Mouse (Mus musculus) heart, postnatal 0 days (tissue): ENCODE data around the gene C130079G13Rik. TPM values are rescaled to one million over a fixed set of nuclear protein-coding genes. Genes with fewer than 3 reads are reported as not detected.
"Not testable (repeated sequence)": the region's sequence is repeated elsewhere in the genome, so short reads cannot be mapped to it uniquely, and the experiment has no call there.

ENCODE experiments used
- ATAC-seq: fragments of 200-750 bp; cut with Nextera tagmentation; 2 replicates; pipeline ENCODE4 v1.8.0; 2017; ENCODE audit warnings: low read depth, moderate number of reproducible peaks, moderate library complexity; ENCODE audit not compliant: insufficient read depth
- DNase-seq: peaks from one replicate; pipeline ENCODE4 v3.0.0-alpha.2; 2016; ENCODE audit warnings: low spot score
- H3K27ac ChIP-seq: fragments of 300-500 bp; sonication (generic); 2 replicates; pipeline ENCODE4 v1.5.1; 2014; ENCODE audit warnings: low read depth, mild to moderate bottlenecking
- H3K27me3 ChIP-seq: fragments of 300-500 bp; sonication (generic); 2 replicates; pipeline ENCODE4 v1.6.1; 2014; ENCODE audit warnings: low read length, mixed read lengths; ENCODE audit not compliant: control insufficient read depth, insufficient read depth
- H3K36me3 ChIP-seq: fragments of 300-500 bp; sonication (generic); replicated peaks from 2 replicates; pipeline ENCODE4 v1.6.1; 2014; ENCODE audit warnings: low read length, mixed read lengths; ENCODE audit not compliant: control insufficient read depth, insufficient read depth
- H3K4me1 ChIP-seq: fragments of 300-500 bp; sonication (generic); 2 replicates; pipeline ENCODE4 v1.6.1; 2014; ENCODE audit warnings: antibody characterized with exemption; ENCODE audit not compliant: control insufficient read depth, insufficient read depth
- H3K4me2 ChIP-seq: fragments of 300-500 bp; sonication (generic); 2 replicates; pipeline ENCODE4 v1.6.1; 2014; ENCODE audit warnings: low read depth, mild to moderate bottlenecking, low read length, moderate library complexity
- H3K4me3 ChIP-seq: fragments of 300-500 bp; sonication (generic); 2 replicates; pipeline ENCODE4 v1.5.1; 2014; ENCODE audit warnings: low read depth, low read length
- H3K9ac ChIP-seq: fragments of 300-500 bp; sonication (generic); replicated peaks from 2 replicates; pipeline ENCODE4 v1.6.1; 2014; ENCODE audit warnings: low read depth, low read length, mixed read lengths
- H3K9me3 ChIP-seq: fragments of 300-500 bp; sonication (generic); replicated peaks from 2 replicates; pipeline ENCODE4 v1.6.1; 2016; ENCODE audit warnings: low read length; ENCODE audit not compliant: control insufficient read depth
- CTCF ChIP-seq: IDR thresholded peaks from 2 replicates; pipeline ENCODE4 v1.5.1; 2016; ENCODE audit warnings: antibody characterized with exemption, control low read depth, low read depth
- EP300 ChIP-seq: IDR thresholded peaks from 2 replicates; pipeline ENCODE4 v1.6.1; 2016; ENCODE audit warnings: antibody characterized with exemption, low read depth
- WGBS: fragments of 180-500 bp; shearing (Covaris S2); extraction: QIAGEN DNeasy Blood & Tissue Kit; methylation state at CpG from one replicate; pipeline ENCODE4 v1.1.7; 2014; 5-methylcytosine and 5-hydroxymethylcytosine counted together
- polyA plus RNA-seq: library from polyadenylated mRNA; unstranded; fragments of >200 nt; fragmentation: Nextera tagmentation; extraction: Ambion mirVana; gene quantifications from 2 replicates; pipeline ENCODE4 v1.2.1, GENCODE M21; 2015
- total RNA-seq: library from RNA; depleted of rRNA; stranded (reverse); fragments of >200 nt; gene quantifications from 2 replicates; pipeline ENCODE4 v1.2.3, GENCODE M21; 2014; ENCODE audit warnings: low replicate concordance; rRNA removed

The C130079G13Rik gene
- not detected in 2 replicates for total RNA-seq
- not detected in 2 replicates for polyA plus RNA-seq

DNA sequence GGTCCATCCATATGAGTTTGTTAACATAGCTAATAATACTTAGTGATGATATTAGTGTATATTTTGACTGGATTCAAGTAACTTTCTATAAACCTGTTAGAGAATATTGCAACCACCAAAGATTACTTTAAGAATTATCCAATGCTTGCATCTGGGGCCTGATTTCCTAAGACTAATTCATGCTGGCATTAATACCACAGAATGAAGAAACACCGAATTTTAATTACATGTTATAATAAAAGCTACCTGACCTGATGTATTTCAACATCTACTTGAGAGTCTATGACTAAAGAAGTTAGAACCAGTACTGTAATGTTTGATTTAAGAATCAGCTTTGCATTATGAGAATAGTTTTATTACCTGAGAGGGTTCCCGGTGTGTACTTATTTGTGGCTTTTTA, at the start of gene C130079G13Rik:
Gene C130079G13Rik (plus strand): TSS at position 301 of the 400 bp plus-strand sequence.
- WGBS = 79% methylated on average over 2 of the region's 2 CpGs

DNA sequence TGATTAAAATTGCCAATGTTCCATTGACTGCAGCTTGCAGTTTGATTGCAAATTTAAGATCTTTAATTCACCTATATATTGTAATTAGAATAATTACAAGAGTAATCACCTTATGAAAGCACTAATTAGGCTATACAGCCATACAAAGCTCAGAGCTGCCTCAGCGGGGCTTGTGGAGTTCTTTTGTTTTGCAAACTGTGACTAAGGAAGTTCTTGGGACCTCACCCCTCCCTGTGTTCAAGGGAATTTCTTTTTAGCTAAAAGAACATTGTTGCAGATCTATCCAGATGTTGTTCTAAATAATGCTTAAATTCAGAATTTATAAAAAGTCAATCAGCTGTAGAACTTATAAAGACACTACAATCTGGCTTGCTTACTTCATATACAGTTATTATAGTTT, 47.4 kb upstream of the C130079G13Rik start:
- H3K27me3 ChIP-seq, H3K36me3 ChIP-seq, H3K9ac ChIP-seq, H3K9me3 ChIP-seq, H3K4me1 ChIP-seq, H3K27ac ChIP-seq, H3K4me2 ChIP-seq, DNase-seq, ATAC-seq, H3K4me3 ChIP-seq: not testable (repeated sequence)
- WGBS = 37% methylated on average over 1 of the region's 1 CpGs

More for the DNA sequence above, at the start of gene C130079G13Rik:
- Histone ChIP-seq H3K36me3 (no peaks in the 10 kb centered on the region), H3K9ac (no peak within 1 kb of the TSS), H3K4me3 (no peak within 1 kb of the TSS), H3K27me3 (no peaks in the 10 kb centered on the region), H3K27ac (no peak within 1 kb of the TSS), H3K4me2 (no peak within 1 kb of the TSS), H3K9me3 (no peaks in the 10 kb centered on the region), H3K4me1 (no peaks in the 10 kb centered on the region)
- TF ChIP-seq CTCF = no peak
- no peak for TF ChIP-seq EP300
- DNase-seq (no peak), ATAC-seq (no peak)

DNA sequence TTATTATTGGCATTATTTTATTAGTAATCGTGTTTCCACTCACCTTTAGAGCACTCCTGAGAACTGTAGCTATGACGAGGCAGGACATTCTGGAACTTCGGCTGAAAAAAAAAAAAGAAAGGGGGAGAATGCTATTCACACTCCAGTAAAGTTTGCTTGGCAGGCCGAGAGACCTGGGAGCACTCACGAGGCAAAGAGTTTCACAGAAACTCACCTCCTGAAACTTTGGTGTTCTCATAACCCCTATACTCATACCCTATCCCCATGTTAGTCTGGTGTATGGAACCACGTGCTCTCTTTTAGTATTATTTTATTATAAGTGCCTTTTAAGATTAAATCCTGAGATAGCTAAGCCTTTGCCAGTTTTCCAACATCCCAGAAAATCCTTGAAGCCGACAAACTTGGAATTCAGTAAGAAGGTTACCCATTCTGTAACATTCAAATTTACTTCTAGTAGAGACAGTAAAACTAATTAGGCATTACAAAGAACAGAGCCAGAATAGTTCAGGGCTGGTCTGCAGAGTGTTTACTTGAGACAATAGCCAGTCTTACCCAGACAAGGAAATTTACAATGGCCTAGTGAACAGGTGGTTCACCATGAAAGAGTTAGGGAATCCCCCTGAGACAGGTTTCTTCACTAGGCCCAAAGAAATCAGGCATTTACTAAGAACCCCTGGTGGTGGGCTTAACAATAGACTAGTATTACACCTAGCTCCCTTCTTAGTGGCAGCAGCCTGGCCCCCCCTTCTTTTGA, 45.0 kb upstream of the C130079G13Rik start:
- H3K4me2 ChIP-seq, H3K36me3 ChIP-seq, H3K9ac ChIP-seq, DNase-seq, H3K27me3 ChIP-seq, ATAC-seq, H3K4me1 ChIP-seq, H3K9me3 ChIP-seq, H3K4me3 ChIP-seq, H3K27ac ChIP-seq: not testable (repeated sequence)
- WGBS = 68% methylated on average over 7 of the region's 7 CpGs

DNA sequence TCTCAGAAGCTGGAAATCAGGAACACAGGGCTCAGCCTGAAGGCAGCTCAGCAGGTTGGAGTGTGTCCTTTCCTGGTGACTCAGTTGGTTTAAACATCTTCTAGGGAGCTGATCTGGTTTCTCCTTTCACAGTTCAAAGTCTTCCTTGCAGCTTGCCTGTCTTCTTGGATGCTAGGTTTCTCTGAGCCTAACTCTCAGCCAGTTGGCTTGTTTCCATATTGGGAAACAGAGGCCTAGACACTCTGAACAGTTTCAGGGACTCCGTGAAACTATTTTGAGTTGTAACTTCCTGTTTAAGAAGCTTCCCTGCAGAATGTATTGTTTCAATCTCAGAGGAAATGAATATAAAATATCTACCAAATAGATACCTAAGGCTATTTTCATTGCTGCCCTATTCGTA, 31.7 kb upstream of the C130079G13Rik start:
- no peaks in the 10 kb centered on the region for H3K4me1 ChIP-seq
- H3K4me3 ChIP-seq = no peak overlapping the region
- H3K9me3 ChIP-seq = no peaks in the 10 kb centered on the region
- no peak overlapping the region for H3K4me2 ChIP-seq
- ATAC-seq (no peak), DNase-seq (no peak)
- H3K27me3 ChIP-seq = no peaks in the 10 kb centered on the region
- 47% methylated on average over 2 of the region's 2 CpGs for WGBS
- no peak overlapping the region for H3K9ac ChIP-seq
- no peak overlapping the region for H3K27ac ChIP-seq
- no peaks in the 10 kb centered on the region for H3K36me3 ChIP-seq
- TF ChIP-seq EP300 (no peak), CTCF (no peak)

DNA sequence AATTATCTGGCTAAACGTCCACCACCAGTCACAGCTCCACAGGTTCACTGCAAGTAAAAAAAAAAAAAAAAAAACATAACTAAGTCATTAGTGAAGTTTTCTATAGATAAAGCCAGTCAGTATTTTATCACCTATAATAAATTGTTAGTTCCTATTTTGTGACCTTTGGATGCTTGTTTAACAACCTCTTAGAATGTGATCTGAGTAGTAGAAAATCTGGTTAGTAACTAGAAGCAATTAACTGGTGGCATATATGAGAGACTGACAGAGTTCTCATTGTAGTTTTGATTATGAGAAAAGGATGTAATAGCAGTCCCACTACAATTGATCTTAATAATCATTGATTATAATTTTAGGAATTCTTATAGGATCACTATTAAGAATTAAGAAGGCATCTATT, 9.6 kb downstream of the C130079G13Rik start:
- Histone ChIP-seq H3K4me3 (no peak overlapping the region), H3K4me2 (no peak overlapping the region), H3K36me3 (no peaks in the 10 kb centered on the region), H3K27me3 (no peaks in the 10 kb centered on the region), H3K9ac (no peak overlapping the region), H3K9me3 (no peaks in the 10 kb centered on the region), H3K27ac (no peak overlapping the region), H3K4me1 (no peaks in the 10 kb centered on the region)
- TF ChIP-seq EP300 (no peak), CTCF (no peak)
- no peak for ATAC-seq
- no peak for DNase-seq
- WGBS = 46% methylated on average over 1 of the region's 1 CpGs

DNA sequence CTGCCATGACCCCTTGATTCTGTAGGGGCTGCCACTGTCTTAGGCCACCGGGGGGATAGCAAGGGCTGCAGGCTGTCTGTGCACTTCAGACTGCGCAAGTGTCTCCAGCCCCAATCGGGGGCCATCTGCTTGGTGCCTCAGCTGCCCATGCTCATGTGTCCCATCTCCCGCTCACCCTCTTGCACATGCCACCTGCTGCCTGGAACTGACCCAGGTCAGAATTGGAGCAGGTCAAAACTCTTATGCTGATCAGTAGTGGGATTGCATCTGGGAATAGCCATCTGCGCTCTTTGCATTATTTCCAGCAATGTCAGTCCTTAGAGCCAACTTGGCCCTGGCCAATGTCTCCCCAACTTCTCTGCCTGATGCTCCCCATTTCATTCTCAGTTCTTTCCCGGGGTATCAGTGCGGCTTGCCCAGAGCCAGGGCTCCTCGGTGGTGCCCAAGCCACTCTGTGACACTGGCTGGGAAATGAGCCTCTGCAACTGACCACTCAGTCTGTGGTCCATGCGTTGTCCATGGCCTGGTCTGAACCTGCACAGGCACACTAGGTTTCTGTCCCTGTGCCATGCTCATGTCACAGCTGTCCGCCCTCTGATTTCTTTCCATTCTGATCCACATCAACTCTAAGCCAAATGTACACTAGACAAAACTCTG, 22.4 kb downstream of the C130079G13Rik start:
- WGBS = 81% methylated on average over 10 of the region's 10 CpGs
- DNase-seq (no peak), ATAC-seq (no peak)
- Histone ChIP-seq H3K27me3 (no peaks in the 10 kb centered on the region), H3K4me1 (no peaks in the 10 kb centered on the region), H3K4me3 (no peak overlapping the region), H3K9me3 (no peaks in the 10 kb centered on the region), H3K27ac (no peak overlapping the region), H3K4me2 (no peak overlapping the region), H3K9ac (no peak overlapping the region), H3K36me3 (no peaks in the 10 kb centered on the region)
- TF ChIP-seq EP300 = no peak
- no peak for TF ChIP-seq CTCF
